8 mouse cellular contexts compared by ENCODE assay signal in the genomic region with DNA sequence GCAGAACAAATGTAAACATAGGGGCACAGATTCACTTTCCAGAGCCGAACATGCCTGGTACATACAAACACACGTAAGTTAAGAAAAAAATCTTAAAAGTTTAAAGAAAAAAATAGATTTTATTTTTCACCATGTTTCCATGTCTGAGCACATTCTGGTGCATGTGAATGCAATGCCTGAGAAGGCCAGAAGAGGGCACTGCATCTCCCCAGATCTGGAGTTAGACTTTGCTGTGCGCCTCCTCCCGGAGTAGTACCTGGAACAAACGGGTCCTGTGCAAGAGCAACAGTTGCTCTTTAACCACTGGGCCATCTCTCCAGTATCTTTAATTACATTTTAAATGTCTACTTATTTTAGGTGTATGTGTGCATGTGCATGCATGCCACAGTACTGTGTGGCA.
DNase-seq lines count a peak whose midpoint lies in the region; ATAC-seq and TF ChIP-seq lines count a peak whose summit lies in the region.

No protein-coding gene starts in this region.

- no peak overlapping the region for H3K4me3 ChIP-seq in MEL (ENCODE audit: control insufficient read depth in 1 of 2, insufficient read depth in 1 of 2, low read depth in 2 of 2, low read length in 2 of 2)
- H3K4me3 ChIP-seq in forebrain, embryonic 16.5 days (replicated peaks; ENCODE audit: low read length), result no peak overlapping the region
- no peak overlapping the region for H3K4me3 ChIP-seq in intestine, embryonic 16.5 days (ENCODE audit: low read length)

- no peak overlapping the region for H3K27ac ChIP-seq in MEL (ENCODE audit: control insufficient read depth, low read depth, low read length)
- no peak overlapping the region for H3K27ac ChIP-seq in forebrain, embryonic 16.5 days (ENCODE audit: low read length)
- no peak overlapping the region for H3K27ac ChIP-seq in intestine, embryonic 16.5 days (ENCODE audit: low read length)

- peak; percentile 16 to 30 for DNase-seq in heart, postnatal 10 days
- DNase-seq in heart, adult 11 months, result no peak
- DNase-seq in 416B (ENCODE audit: low read depth), result peak; percentile 34
- DNase-seq in MEL (ENCODE audit: low read depth, low spot score), result peak; percentile 28

- H3K9me3 ChIP-seq in MEL (replicated peaks; ENCODE audit: insufficient read depth, low read length), result no peaks in the 10 kb centered on the region
- no peaks in the 10 kb centered on the region for H3K9me3 ChIP-seq in forebrain, embryonic 16.5 days (ENCODE audit: control insufficient read depth, low read length)
- H3K9me3 ChIP-seq in intestine, embryonic 16.5 days (ENCODE audit: control insufficient read depth, low read length), result no peaks in the 10 kb centered on the region

- TF ChIP-seq CTCF in MEL (IDR thresholded peaks at IDR 0.05 in 2 of 3, conservative IDR thresholded peaks at IDR 0.05 in 1 of 3; ENCODE audit: control insufficient read depth in 1 of 3, insufficient read depth in 1 of 3, low read depth in 2 of 3, low read length in 3 of 3, poor library complexity in 1 of 3, severe bottlenecking in 1 of 3), result peak; percentile 66 to 79 (median 72)

- H3K79me2 ChIP-seq in MEL (ENCODE audit: control insufficient read depth, insufficient read depth, low read length, poor library complexity), result no peaks in the 10 kb centered on the region

- no peak for TF ChIP-seq EP300 in MEL (IDR thresholded peaks at IDR 0.05; ENCODE audit: low read depth in 1 of 2, low read length in 2 of 2)

- intact Hi-C loops in heart, postnatal 10 days (cut with DNase I), result no loop called here

- H3K9ac ChIP-seq in MEL (ENCODE audit: control insufficient read depth, low read depth, low read length, poor library complexity, severe bottlenecking), result no peak overlapping the region
- no peak overlapping the region for H3K9ac ChIP-seq in forebrain, embryonic 16.5 days (replicated peaks; ENCODE audit: low read depth, low read length)
- H3K9ac ChIP-seq in intestine, embryonic 16.5 days (ENCODE audit: low read depth, low read length), result no peak overlapping the region

- 69% methylated on average over 5 of the region's 5 CpGs for WGBS in forebrain, embryonic 16.5 days
- 81% methylated on average over 5 of the region's 5 CpGs for WGBS in intestine, embryonic 16.5 days

- no peak overlapping the region for H3K4me2 ChIP-seq in forebrain, embryonic 16.5 days (ENCODE audit: low read length)
- no peak overlapping the region for H3K4me2 ChIP-seq in intestine, embryonic 16.5 days (ENCODE audit: low read depth, low read length)

- no peaks in the 10 kb centered on the region for H3K36me3 ChIP-seq in MEL (ENCODE audit: control insufficient read depth in 1 of 2, insufficient read depth in 2 of 2, low read length in 2 of 2)
- no peaks in the 10 kb centered on the region for H3K36me3 ChIP-seq in forebrain, embryonic 16.5 days (ENCODE audit: control insufficient read depth, insufficient read depth)
- H3K36me3 ChIP-seq in intestine, embryonic 16.5 days (ENCODE audit: control insufficient read depth, insufficient read depth, low read length), result no peaks in the 10 kb centered on the region

- H3K27me3 ChIP-seq in MEL (ENCODE audit: control insufficient read depth in 1 of 2, insufficient read depth in 2 of 2, low read length in 2 of 2), result no peaks in the 10 kb centered on the region
- no peaks in the 10 kb centered on the region for H3K27me3 ChIP-seq in forebrain, embryonic 16.5 days (replicated peaks; ENCODE audit: control insufficient read depth, insufficient read depth, low read length)
- no peaks in the 10 kb centered on the region for H3K27me3 ChIP-seq in intestine, embryonic 16.5 days (replicated peaks; ENCODE audit: control insufficient read depth, insufficient read depth, low read length)

- no peaks in the 10 kb centered on the region for H3K4me1 ChIP-seq in MEL (ENCODE audit: control insufficient read depth in 1 of 2, insufficient read depth in 2 of 2, low read length in 2 of 2)
- H3K4me1 ChIP-seq in forebrain, embryonic 16.5 days (replicated peaks; ENCODE audit: control insufficient read depth, insufficient read depth, low read length), result no peaks in the 10 kb centered on the region
- H3K4me1 ChIP-seq in intestine, embryonic 16.5 days (ENCODE audit: control insufficient read depth, insufficient read depth, low read length), result no peaks in the 10 kb centered on the region

- ATAC-seq in granulocyte monocyte progenitor cell, adult 5-6 weeks (replicated peaks; ENCODE audit: poor library complexity, severe bottlenecking), result peak; percentile 62
- ATAC-seq in megakaryocyte-erythroid progenitor cell, adult 5-6 weeks (replicated peaks; ENCODE audit: low FRiP score, low TSS enrichment, poor library complexity, severe bottlenecking), result peak; percentile 73; the same call in 1 of the 2 replicates
- no peak for ATAC-seq in forebrain, embryonic 16.5 days
- ATAC-seq in intestine, embryonic 16.5 days, result no peak

- TF ChIP-seq RAD21 in MEL (IDR thresholded peaks at IDR 0.05; ENCODE audit: low read depth, low read length), result peak; percentile 35

- TF ChIP-seq POLR2A in MEL (IDR thresholded peaks at IDR 0.05; ENCODE audit: control insufficient read depth in 1 of 2, insufficient read depth in 1 of 2, low read depth in 1 of 2, low read length in 2 of 2, poor library complexity in 1 of 2), result no peak

TF ChIP-seq in MEL, 35 proteins besides CTCF, POLR2A, EP300 and RAD21:
- TF ChIP-seq ETS1 (IDR thresholded peaks at IDR 0.05; ENCODE audit: low read depth, low read length), result no peak
- TF ChIP-seq ZC3H11A (IDR thresholded peaks at IDR 0.05; ENCODE audit: low read depth, low read length), result peak; percentile 46
- peak; percentile 62 for TF ChIP-seq SMC3 (IDR thresholded peaks at IDR 0.05; ENCODE audit: low read depth, low read length)
- TF ChIP-seq MYC (IDR thresholded peaks at IDR 0.05; ENCODE audit: low read depth, low read length), result no peak
- TF ChIP-seq MAX (IDR thresholded peaks at IDR 0.05; ENCODE audit: low read length), result no peak

Comparison
In these comparisons a context has a peak if more than half of its experiments do, and no peak if none do; other contexts are left out.
1. ATAC-seq: peak in granulocyte monocyte progenitor cell, adult 5-6 weeks (single experiment) and megakaryocyte-erythroid progenitor cell, adult 5-6 weeks (single experiment); none in forebrain, embryonic 16.5 days (single experiment) and intestine, embryonic 16.5 days (single experiment).